In the genomic region with DNA sequence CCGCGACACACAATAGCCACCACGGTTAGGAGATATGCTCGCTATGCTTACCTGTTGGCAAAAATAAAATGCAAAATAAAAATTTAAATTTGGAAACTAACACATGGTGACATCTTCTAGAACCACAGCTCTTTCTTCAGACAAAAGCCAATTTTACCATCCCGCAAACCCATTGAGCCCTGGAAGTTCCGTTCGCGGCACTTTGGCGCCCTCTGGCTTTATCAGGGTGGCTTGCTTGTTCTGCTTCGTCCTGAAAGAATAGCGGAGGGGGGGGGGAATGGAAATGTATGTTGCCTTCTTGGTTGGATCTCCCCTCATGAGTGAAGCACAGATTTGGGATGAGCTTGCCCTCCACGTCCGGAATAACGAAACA, we compare ENCODE assay signal across 8 mouse cellular contexts. TPM values are rescaled to one million over a fixed set of nuclear protein-coding genes. Genes with fewer than 3 reads are reported as not detected.
DNase-seq lines count a peak whose midpoint lies in the region; ATAC-seq lines count a peak whose summit lies in the region.

No protein-coding gene starts in this region.

- peak overlapping the region; percentile 76 for H3K4me2 ChIP-seq in hindbrain, embryonic 13.5 days

- H3K27me3 ChIP-seq in hindbrain, embryonic 13.5 days: no peaks in the 10 kb centered on the region

- ATAC-seq in hindbrain, embryonic 13.5 days (ENCODE audit: low FRiP score): peak; percentile 15; the same call in 1 of the 2 replicates

- H3K36me3 ChIP-seq in hindbrain, embryonic 13.5 days: no peaks in the 10 kb centered on the region

- peak overlapping the region; percentile 100 for H3K9ac ChIP-seq in hindbrain, embryonic 13.5 days

- H3K4me3 ChIP-seq in hindbrain, embryonic 13.5 days: peak overlapping the region; percentile 99

- DNase-seq in MN1 (ENCODE audit: low spot score): peak; percentile 79
- peak; percentile 78 for DNase-seq in cerebellum, adult 9-10 months
- DNase-seq in frontal cortex, postnatal 14 days (ENCODE audit: low spot score in 2 of 2): peak; percentile 81 to 90
- peak; percentile 91 to 94 for DNase-seq in layer of hippocampus, postnatal 14 days (ENCODE audit: low spot score in 2 of 2)
- peak; percentile 87 for DNase-seq in lung, postnatal 14 days
- peak; percentile 67 for DNase-seq in retina, adult 2 months (ENCODE audit: low read depth, low spot score)
- peak; percentile 88 for DNase-seq in thymus, postnatal 25 days

- under 1% methylated on average over 14 of the region's 14 CpGs for WGBS in hindbrain, embryonic 13.5 days

- H3K9me3 ChIP-seq in hindbrain, embryonic 13.5 days: no peaks in the 10 kb centered on the region

- peaks cover 32% of the 10 kb centered on the region for H3K4me1 ChIP-seq in hindbrain, embryonic 13.5 days (replicated peaks)

- H3K27ac ChIP-seq in hindbrain, embryonic 13.5 days: peak overlapping the region; percentile 100

RNA-seq across cellular contexts. Expression of a gene that starts 1.2 kb away (rescaled TPM):
- polyA plus RNA-seq in hindbrain, embryonic 13.5 days (2015; fragmentation: Nextera tagmentation; extraction: Ambion mirVana): 202 and 215 TPM in 2 replicates
- 1,000 to 10,000 TPM in 1 of 2 experiments, 100 to 1,000 TPM in 1; 941 to 1,006 TPM for total RNA-seq in layer of hippocampus, postnatal 14 days (2021)

Comparison
In these comparisons a context has a peak if more than half of its experiments do, and no peak if none do; other contexts are left out.
1. Peak in every context shown above with its lines: DNase-seq, ATAC-seq, H3K4me3 ChIP-seq and H3K27ac ChIP-seq.